Mouse (Mus musculus): ENCODE data around the gene Gm15013.

DNA sequence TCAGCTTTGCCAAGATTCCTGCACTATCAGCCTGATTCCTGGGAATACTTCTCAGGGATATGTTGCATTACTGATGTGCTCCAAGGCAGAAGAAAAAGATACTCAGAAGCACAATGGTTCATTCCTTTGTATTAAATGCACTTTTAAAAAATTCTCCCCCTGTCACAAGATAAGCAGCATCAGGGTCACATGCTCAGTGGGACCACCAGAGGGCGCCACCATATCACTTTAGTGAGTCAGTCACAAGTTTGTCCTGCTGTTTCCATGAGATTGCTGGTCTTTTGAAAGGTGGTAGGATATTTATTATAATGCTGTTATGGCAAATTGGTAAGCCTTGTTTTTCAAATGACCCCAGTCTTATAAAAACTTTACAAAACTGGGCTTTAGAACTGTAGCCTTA, 37.6 kb upstream of the Gm15013 start:
- TF ChIP-seq CTCF (IDR thresholded peaks at IDR 0.05; ENCODE audit: borderline replicate concordance, insufficient read depth, low read depth, low read length) (peak; percentile 63), POLR2A (IDR thresholded peaks at IDR 0.05; ENCODE audit: borderline replicate concordance, insufficient read depth, low read length) (no peak)
